Mouse (Mus musculus) adrenal gland, adult (tissue): ENCODE results near the gene Lrrc3c.

Experiments used
- DNase-seq, 2 experiments: peaks; one replicate each; pipeline ENCODE4 v3.0.0; 2022 to 2023; ENCODE audit warnings: low spot score in 1 of 2; ENCODE audit not compliant: inconsistent age in 2 of 2

Lrrc3c gene

DNA sequence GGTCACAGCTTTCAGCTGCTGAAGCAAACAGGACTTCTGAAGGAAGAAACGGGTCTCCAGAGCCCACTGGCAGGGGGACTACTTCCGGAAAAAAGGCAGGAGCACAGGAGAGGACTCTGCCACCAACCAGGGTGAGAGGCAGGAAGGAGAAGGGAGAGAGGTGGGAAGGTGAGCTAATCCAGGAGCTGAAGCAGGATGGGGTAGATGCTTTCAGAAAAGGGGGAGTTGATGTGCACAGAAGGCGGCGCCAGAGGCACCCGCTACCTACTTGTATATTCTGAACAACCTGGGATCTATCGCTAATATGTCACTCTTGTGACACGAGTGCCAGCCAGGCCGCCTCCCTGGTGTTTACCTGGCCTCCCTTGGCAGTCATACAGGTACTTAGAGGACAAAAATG is at the start of gene Lrrc3c:
Gene Lrrc3c, plus strand, starts transcription at position 301 of the 400 bp plus-strand sequence.
- DNase-seq = no peak

DNA sequence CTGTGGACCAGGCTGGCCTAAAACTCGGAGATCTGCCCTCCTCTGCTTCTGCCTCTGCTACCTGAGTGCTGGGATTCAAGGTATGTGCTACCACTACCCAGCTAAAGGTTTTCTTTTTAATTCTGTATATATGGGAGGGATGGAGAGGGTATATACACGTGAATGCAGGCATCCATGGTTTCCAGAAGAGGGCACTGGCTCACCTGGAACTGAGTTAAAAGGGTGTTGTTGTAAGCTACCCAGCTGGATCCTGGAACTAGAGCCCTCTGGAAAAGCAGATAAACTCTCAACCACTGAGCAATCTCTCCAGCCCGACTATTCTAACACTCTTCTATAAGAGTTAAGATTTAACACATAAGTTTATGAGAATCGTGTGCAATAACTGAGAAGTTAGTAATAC is 48.7 kb upstream of the Lrrc3c start:
- no peak for DNase-seq

DNA sequence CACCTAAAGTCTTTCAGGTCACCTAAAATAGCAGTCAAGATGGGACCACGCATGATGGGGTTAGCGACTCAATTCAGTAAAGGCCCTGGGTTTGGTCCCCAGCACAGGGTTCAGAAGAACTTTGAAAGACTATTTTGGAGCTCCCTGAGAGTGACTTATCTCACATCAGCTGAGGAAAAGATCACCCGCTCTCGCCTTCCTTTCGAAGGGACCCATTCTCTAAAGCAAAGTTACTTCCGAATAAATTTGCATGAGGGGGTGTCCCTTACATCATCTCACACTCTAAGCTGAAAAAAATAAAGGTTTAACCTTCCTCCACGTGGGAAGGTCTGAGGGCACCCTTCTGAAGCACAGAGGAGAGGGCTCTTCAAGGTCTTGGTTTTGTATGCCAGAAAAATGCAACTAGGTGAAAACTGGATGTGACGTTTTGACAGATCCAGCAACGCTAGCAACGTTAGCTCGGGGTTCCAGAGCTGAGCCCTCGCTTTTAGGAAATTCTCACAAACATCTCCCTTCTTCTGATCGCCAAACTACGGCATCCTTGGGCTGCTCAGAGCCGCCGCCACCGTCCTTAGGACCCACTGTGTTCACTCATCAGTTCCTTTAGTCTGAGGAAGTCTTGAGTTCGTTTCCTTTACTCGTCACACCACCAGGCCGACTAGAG is 47.6 kb upstream of the Lrrc3c start:
- DNase-seq = no peak

DNA sequence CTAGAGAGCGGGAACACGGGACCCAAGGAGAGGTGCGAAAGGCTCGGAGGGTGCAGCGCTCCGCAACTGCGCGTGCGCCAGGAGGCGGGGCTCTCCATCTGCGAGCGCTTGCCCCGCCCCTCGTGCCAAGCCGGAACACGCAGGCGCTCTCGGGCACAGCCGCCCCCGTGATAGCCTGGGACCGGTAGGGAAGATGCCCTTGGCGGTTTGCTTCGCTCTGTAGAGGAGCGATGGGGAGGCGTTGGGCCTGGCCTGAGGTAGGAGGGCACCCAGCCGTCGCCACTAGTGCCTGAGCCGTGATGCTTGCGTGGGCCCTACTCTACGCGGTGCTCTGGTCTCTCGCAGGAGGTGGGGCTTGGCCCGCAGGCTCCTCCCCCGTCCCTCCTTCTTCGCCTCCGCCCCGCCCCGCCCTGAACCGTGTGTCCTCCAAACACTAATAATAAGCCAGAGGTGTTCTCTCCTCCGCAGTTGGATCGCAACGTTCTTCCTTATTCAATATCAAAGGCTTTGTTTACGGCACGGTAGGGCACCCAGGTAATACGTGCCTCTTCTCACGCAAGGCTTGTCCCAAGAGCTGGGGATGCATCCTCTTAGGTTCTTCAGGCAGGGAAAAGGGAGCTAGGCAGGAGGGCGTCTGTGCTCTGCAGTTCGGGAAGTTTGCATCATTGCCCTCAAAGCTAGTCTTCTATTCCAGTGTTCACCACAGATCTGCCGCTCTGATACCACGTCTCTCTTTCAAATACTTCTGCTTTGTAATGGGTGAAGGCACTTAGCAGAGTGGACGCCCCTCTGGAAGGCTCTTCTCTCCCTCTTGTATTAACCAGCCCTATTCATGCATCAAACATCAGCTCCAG is 46.9 kb upstream of the Lrrc3c start, which contains the start of gene Zpbp2:
Gene Zpbp2, plus strand, starts transcription at position 123 of the 854 bp plus-strand sequence.
- DNase-seq = peak; percentile 93 to 98

DNA sequence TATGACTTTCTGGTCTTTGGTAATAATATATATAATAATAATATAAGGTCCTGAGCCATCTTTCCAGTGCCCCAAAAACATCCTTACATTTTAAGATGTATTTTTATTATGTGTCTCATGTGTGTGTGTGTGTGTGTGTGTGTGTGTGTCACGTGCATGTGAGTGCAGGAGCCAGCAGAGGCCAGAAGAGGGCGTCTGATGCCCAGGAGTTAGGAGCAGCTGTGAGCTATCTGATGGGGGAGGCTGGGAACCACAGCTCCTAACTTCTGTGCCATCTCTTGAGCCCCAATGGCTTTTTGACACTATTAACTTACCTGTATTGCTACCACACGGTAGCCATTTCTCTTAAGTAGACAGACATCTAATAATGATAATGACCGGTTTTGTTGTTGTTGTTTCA is 44.1 kb upstream of the Lrrc3c start:
- no peak for DNase-seq

DNA sequence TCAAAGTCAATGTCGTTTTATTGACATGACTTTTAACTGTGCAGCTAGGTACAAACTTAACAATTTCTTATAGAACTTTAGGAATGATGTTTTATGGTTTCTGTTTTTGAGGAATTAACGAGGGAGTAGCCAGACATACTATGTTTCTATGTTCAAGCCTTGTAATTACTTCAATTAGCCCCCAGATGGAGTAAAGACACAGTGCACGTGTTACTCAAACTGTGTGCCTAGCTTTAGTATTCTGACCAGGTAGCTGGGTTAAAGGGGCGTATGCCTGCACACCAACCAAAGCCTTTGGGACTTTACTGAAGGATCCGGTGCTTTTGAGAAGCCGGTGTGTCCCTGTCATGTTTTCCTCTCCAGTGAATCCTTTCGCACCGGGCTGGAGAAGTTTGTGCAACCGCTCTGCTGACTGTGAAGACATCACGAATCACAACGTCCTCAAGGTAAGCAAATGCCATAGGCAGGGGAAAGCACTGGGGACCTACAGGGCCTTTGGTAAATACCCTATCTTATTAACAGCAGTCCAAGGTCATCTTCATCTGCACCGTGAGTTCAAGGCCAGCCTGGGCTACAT is 42.9 kb upstream of the Lrrc3c start:
- peak; percentile 17 to 74 for DNase-seq

DNA sequence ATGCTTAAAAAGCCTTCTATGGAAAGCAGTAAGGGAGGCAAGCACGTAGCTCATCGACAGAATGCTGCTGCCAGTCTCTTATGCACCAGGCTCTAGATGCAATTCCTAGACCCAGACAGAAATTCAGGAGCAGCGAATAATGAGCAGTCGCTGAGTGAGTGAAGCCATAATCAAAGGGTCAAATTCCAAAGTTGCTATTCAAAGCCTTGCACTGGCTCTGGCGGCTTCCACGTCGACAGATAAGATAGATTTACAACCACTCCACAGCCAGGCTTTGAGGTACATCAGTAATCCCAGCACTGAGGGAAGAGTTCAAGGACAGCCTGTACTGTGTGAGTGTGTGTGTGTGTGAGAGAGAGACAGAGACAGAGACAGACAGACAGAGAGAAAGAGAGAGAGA is 37.1 kb upstream of the Lrrc3c start:
- peak; percentile 69 to 75 for DNase-seq

DNA sequence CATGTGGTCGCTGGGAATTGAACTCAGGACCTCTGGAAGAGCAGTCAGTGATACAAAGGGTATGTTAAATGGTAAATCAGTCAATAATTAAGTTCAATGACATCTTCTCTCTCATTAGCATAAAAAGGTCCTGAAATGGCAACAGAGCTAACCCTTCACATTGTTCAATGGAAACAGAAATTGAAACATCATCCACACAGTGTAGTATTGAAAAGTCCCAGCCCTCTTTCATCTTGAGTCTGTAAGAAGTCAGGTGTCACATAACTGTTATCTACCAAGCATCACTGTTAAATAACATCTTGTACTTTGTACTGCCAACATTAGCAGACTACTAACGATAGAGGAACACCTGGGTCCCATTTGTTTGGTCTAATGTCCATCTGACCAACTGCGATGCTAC is 35.1 kb upstream of the Lrrc3c start:
- DNase-seq = no peak

DNA sequence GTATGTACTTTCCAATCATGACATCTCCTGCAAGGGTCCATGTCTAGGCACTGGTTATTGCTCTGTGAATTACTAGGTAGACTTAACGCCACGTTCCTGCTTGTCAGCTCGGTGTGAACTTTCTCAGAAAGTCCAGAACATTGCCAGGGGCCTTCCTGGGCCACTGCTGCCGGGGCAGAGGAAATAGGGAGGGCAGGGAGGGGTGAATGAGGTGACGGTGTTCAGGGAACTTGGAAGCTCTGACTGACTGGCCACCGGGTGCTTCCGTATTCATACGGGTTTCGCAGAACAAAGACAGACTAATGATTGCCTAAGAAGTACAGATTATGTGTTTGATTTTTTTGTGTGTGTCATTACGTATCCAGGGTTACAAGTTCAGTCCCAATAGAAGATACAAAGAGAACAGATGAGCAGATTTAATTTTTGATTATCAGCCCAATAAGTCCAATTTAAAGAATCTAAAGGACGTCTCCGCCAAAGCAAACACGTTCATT is 34.1 kb upstream of the Lrrc3c start:
- DNase-seq = no peak

DNA sequence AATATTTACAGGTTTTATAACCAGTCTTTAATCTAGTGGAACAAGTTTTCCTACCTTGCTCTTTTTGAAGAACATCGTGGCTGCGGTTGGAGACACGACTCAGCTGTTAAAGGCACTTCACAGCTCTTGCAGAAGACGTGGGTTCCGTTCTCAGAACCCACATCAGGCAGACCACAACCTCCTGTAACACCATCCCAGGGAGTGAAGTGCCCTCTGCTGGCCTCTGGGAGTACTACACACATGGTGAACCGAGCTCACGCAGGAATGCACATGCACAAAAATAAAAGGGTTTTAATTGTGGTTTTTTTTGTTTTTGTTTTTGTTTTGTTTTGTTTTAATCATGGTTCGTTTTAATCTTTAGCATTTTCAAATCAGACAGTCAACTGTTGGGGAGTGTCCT is 29.8 kb upstream of the Lrrc3c start:
- no peak for DNase-seq

DNA sequence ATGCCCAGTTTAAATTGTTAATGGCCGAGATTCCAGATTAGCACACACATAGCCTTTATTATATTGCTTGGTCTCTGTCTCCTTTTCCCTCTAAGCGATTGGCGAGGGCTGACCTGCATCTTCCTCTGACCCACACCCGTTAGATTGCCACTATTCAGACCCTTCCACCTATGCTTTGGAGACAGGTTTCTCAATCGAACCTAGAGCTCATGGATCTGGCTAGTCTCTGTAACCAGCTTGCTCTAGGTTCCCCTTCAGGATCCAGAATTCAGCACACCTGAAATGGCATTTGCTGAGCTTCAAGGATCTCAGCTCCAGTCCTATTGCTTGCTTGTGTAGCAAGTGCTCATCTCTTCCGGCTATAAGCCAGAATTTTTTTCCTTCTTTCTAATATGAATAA is 28.6 kb upstream of the Lrrc3c start:
- no peak for DNase-seq

DNA sequence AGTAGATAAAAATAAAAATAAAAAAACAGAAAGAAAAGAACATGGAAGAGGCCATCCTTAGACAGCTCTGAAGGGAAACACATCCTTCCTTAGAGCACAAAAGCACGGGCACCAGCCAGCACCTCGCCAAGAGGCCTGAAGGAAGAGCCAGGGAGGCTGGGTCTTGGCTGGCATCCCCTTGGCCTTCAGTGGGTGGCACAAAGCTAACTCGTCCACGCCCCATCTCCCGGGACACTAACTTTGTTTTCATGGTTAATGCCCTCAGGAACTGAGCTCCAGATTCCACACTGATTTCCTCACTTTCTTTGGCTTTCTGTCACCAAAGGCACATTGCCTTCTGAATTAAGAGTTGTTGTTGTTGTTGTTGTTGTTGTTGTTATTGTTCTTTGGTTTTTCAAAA is 20.3 kb upstream of the Lrrc3c start:
- DNase-seq = peak in 1 of 2 experiments; percentile 56

DNA sequence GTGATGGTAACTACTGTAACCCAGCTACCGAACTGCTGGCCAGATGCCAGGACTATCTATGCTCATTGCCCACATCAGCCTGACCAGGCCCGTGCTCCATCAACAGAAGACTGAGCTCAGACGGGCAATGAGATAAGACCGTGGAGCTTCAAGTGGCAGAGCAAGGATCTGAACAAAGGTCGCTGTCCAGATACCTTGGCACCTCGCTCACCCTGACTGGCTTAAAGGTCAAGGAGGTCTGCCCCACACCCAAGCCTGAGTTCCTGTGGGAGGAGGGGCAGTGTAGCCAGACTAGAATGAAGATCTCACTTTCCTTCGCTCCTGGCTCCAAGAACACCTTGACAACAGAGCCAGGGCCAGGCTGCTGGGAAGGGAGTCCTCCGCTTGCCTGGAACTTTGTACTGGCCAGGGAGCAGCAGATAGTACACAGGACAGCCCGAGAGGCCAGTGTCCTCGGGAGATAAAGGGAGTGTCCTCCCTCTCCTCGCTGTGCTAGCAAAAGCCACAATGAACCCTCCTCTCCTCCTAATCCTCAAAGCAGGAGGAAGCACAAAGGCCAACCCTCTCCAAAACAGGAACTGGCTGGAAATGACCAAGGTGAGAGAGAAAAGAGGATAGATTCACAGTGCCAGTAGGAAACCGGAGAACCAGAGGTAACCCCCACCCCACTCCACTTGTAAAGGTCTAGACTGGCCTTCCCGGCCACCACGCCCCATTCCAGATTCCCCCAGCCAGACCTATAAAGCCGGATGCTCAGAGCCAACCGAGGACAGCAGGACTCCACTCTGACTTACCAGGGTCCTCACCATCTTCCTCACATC is 17.6 kb upstream of the Lrrc3c start:
- peak; percentile 60 to 75 for DNase-seq

DNA sequence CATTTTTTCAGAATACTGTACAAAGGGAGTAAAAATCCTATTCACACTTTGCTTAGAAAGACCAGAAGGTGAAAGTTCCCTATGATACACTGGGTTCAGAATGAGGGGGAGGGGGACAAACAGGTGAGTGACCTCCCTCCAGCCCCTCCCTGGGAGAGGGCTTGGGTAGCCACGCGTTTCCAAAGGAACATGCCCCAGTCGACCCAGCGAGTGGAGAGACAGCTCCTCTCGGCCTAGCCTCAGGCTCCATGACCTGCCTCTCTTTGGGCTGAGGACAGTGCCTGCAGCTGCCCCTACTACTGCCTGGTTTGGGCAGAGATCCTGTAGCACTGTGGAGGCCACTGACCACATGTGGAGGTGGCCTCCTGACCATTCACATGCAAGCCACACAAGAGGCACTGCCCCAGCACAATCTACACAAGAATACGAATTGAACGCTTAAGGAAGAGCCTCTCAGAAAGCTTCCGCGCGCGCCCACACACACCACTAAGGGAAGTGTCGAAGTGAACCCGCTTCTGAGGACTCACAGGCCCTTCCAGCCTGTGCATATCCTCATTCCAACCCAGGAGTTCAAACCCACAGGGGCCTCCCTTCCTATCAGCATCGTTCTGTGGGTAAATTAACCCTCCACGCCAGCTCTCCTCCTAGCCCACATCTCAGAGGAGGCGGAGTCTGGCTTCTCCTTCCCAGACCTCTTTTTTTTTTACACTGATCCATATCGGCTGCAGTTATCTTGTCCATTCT is 16.6 kb upstream of the Lrrc3c start:
- peak in 1 of 2 experiments; percentile 30 for DNase-seq

DNA sequence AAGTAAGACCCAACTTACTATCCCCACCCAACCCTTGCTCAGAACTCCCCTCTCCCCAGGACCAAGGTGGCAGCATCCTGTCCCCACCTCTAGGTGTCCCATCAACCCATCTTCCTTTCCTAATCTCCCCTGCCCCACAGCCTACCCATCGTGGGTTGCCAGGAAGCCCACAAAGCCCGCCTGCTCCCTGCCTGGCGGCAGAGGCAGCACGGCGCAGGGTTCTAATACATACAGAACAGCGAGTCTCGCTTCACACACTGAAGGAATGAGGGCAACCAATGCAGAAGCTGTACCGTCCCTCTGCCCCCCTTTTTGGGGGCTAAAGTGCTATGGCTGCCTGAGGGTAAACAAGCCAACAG is 16.1 kb upstream of the Lrrc3c start:
- no peak for DNase-seq

DNA sequence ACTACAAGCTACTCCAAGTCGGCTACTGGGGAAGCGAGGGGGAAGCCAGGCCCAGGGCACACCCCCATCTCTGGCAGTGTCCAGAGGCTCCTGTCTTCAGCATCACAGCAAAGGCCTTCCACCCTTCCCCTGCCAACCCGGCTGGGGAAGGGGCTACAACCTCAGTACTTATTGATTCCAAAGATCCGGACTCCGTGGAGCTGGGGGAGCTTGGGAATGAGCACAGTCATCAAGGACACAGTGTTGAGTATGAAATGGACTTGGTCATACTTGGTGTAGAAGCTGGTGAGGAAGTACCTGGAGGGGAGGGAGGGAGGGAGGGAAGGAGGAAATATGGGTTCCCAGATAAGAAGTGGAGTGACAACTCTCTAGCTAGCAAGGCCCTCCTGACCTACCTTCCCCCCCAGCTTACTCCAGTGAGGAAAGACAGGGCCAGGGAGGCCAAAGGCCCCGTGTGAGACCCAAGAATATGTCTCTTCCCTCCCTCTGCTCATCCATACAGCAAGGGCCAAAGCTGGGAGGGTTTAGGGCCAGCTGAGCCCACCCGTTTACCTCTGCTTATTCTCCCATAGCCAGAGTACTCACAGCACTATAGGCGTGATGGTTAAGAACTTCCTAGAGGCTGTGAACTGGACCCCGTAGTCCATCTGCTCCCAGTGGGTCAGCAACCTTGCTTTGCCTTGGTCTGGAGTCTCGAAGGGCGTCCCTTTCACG is 15.4 kb upstream of the Lrrc3c start:
- no peak for DNase-seq

DNA sequence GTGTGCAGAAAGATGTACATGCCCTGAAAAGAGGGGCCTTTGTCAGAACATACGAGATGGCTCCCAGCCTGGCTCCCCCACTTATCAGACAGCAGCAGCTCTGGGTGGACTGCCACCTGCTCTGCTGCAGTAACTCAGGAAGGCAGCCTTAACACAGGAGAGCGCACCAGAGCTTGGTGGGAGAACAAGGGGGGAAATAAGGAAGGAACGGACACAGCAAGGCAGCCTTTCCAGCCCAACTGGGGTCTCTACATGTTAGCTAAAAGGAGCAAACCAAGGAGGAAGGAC is 14.9 kb upstream of the Lrrc3c start:
- no peak for DNase-seq

DNA sequence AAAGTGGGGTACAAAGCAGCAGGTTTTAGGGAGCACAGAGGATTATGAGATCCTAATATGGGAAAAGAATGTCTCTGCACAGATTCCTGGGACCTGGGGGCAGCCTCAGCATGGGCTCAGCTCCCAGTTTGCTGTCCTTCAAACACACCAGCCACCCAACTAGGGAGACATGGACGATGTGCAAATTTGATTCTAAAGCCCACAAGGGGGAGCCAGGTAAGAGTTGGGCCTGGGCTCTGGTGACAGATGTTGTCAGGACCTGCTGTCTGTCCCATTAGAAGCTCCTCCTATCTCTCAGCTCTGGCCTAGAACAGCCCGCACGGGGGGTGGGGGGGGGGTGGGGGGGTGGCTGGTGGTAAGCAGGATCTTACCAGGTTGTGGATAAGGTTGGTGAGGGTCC is 14.5 kb upstream of the Lrrc3c start:
- DNase-seq = peak in 1 of 2 experiments; percentile 27

DNA sequence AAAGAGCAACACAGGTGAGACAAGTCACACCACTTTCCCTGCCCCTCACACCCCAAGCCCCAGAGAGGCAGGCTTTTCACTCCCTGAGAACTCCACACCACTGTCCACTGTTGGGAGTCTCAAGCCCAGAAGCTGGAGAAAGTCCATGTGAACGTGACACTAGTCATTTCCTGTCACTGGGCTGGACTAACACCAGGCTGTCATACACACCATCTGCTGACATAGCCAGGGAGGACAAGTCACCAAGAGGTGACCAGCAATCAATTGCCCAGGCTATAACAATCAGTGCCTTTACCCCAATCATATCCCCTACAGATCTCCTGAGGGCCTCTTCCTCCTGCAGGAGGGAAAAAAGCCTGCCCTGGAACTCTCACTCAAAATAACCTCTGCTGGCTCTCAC is 13.9 kb upstream of the Lrrc3c start:
- DNase-seq = peak in 1 of 2 experiments; percentile 28

DNA sequence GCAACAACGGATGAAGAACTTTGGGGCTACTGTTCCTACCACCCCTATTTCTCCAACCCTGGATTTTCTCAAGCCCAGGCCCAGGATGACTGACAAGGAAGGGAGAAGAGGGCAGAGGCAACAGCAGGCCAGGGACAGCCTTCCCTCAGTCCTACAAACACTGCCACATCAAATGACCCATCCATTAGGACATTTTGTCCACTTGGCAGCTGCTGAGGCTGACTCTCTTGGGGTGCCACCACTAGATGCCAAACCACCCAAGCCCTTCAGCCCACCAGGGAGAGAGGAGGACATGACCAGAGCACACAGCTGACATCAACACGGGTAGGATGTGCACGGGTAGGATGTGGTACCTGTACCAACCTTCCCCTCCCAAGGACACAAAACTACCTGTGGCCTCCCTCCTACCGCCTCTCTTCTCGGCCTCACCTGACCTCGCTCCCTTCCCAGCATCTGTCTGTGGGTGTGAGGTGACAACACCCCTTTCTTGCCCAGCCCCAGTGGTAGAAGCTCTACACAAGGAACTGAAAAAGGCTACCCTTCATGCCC is 13.4 kb upstream of the Lrrc3c start:
- DNase-seq = no peak
